Mouse (Mus musculus): Measurements from ENCODE around the gene Dusp18. TPM values are rescaled to one million over a fixed set of nuclear protein-coding genes. Genes with fewer than 3 reads are reported as not detected.

The Dusp18 gene
- polyA plus RNA-seq, 1 experiment from 2014 or later, result 14.5 TPM

Other genes starting within 250 kb of the Dusp18 start
- 33.3 TPM in 2 replicates for gene Morc2a, start 246.0 kb upstream of the Dusp18 start, polyA plus RNA-seq (2016; fragmentation: Nextera tagmentation; extraction: Ambion mirVana)
- gene Osbp2, start 31.3 kb upstream of the Dusp18 start, polyA plus RNA-seq (2016; fragmentation: Nextera tagmentation; extraction: Ambion mirVana), result 0.32 TPM in 2 replicates
- gene 4921536K21Rik, start 142 bp upstream of the Dusp18 start, polyA plus RNA-seq (2016; fragmentation: Nextera tagmentation; extraction: Ambion mirVana), result 0.12 and 0.20 TPM in 2 replicates
- gene Slc35e4, start 19.4 kb downstream of the Dusp18 start, polyA plus RNA-seq (2016; fragmentation: Nextera tagmentation; extraction: Ambion mirVana), result 6.2 and 6.3 TPM in 2 replicates
- 73.3 and 74.2 TPM in 2 replicates for gene Tcn2, start 36.9 kb downstream of the Dusp18 start, polyA plus RNA-seq (2016; fragmentation: Nextera tagmentation; extraction: Ambion mirVana)
- 57.1 and 63.3 TPM in 2 replicates for gene Pes1, start 68.7 kb downstream of the Dusp18 start, polyA plus RNA-seq (2016; fragmentation: Nextera tagmentation; extraction: Ambion mirVana)
- 0.22 TPM in 1 of 2 replicates, not detected in the other for gene 4930556J24Rik, start 81.5 kb downstream of the Dusp18 start, polyA plus RNA-seq (2016; fragmentation: Nextera tagmentation; extraction: Ambion mirVana)
- 0.19 and 0.32 TPM in 2 replicates for gene Gal3st1, start 88.4 kb downstream of the Dusp18 start, polyA plus RNA-seq (2016; fragmentation: Nextera tagmentation; extraction: Ambion mirVana)
- gene Sec14l4, start 136.2 kb downstream of the Dusp18 start, polyA plus RNA-seq (2016; fragmentation: Nextera tagmentation; extraction: Ambion mirVana), result not detected in 2 replicates
- not detected in 2 replicates for gene Sec14l3, start 169.6 kb downstream of the Dusp18 start, polyA plus RNA-seq (2016; fragmentation: Nextera tagmentation; extraction: Ambion mirVana)
- gene Mtfp1, start 200.2 kb downstream of the Dusp18 start, polyA plus RNA-seq (2016; fragmentation: Nextera tagmentation; extraction: Ambion mirVana), result 18.6 and 21.2 TPM in 2 replicates
- 0.86 and 1.1 TPM in 2 replicates for gene Sec14l2, start 228.2 kb downstream of the Dusp18 start, polyA plus RNA-seq (2016; fragmentation: Nextera tagmentation; extraction: Ambion mirVana)
- gene Rnf215, start 240.0 kb downstream of the Dusp18 start, polyA plus RNA-seq (2016; fragmentation: Nextera tagmentation; extraction: Ambion mirVana), result 21.4 and 22.0 TPM in 2 replicates

Measured in heart, embryonic 12.5 days (tissue).